Mouse (Mus musculus): ENCODE data around the gene Psen2.

DNA sequence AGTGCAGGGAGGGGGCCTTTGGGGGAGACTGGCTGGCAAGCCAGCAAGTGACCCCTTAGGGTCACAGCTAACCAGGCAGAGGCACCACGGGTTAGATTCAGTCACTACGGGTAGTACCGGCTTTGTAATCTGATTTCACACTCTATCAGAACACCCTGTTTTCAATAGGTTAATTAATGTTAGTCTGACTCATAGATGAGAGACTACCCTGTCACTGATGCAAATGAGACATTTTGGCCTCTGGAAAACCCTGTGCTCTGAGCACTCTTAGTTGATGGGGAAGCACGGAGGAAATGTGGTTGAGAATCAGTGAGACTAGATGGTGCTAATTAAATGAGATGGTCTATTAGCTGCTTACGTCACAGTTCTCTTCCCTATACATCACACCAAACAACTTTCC is 40.4 kb upstream of the Psen2 start:
- TF ChIP-seq POLR2A (IDR thresholded peaks at IDR 0.05; ENCODE audit: low read depth, low read length) = no peak
- no peak for TF ChIP-seq CTCF (IDR thresholded peaks at IDR 0.05; ENCODE audit: extremely low read depth, insufficient read depth, insufficient read length, insufficient replicate concordance)

Data from spleen, adult 2 months (tissue).